Mouse (Mus musculus) stomach, embryonic 15.5 days (tissue): ENCODE measurements around the gene Igsf21. TPM values are rescaled to one million over a fixed set of nuclear protein-coding genes. Genes with fewer than 3 reads are reported as not detected.
A peak's percentile ranks its signal among the peaks of the same experiment; 100 is the strongest.

Experiments
- ATAC-seq: fragments of 200-750 bp; cut with Nextera tagmentation; 2 replicates; pipeline ENCODE4 v1.8.0; 2017; ENCODE audit warnings: low read depth, moderate number of reproducible peaks, moderate TSS enrichment; ENCODE audit not compliant: insufficient read depth, low FRiP score
- H3K27ac ChIP-seq: fragments of 300-500 bp; sonication (generic); 2 replicates; pipeline ENCODE4 v1.5.1; 2015; ENCODE audit warnings: mild to moderate bottlenecking, inconsistent platforms
- H3K27me3 ChIP-seq: fragments of 300-500 bp; sonication (generic); replicated peaks from 2 replicates; pipeline ENCODE4 v1.6.1; 2015; ENCODE audit warnings: inconsistent platforms
- H3K36me3 ChIP-seq: fragments of 300-500 bp; sonication (generic); 2 replicates; pipeline ENCODE4 v1.6.1; 2015; ENCODE audit warnings: inconsistent platforms
- H3K4me1 ChIP-seq: fragments of 300-500 bp; sonication (generic); 2 replicates; pipeline ENCODE4 v1.6.1; 2015; ENCODE audit warnings: inconsistent platforms
- H3K4me2 ChIP-seq: fragments of 300-500 bp; sonication (generic); 2 replicates; pipeline ENCODE4 v1.6.1; 2015; ENCODE audit warnings: mild to moderate bottlenecking, inconsistent platforms
- H3K4me3 ChIP-seq: fragments of 300-500 bp; sonication (generic); replicated peaks from 2 replicates; pipeline ENCODE4 v1.5.1; 2015; ENCODE audit warnings: inconsistent platforms
- H3K9ac ChIP-seq: fragments of 300-500 bp; sonication (generic); 2 replicates; pipeline ENCODE4 v1.6.1; 2015; ENCODE audit warnings: inconsistent platforms
- H3K9me3 ChIP-seq: fragments of 300-500 bp; sonication (generic); 2 replicates; pipeline ENCODE4 v1.6.1; 2016; ENCODE audit warnings: inconsistent platforms
- WGBS: fragments of 180-500 bp; shearing (Covaris S2); methylation state at CpG from one replicate; pipeline ENCODE4 v1.1.7; 2015; 5-methylcytosine and 5-hydroxymethylcytosine counted together
- polyA plus RNA-seq: library from polyadenylated mRNA; unstranded; fragments of >200 nt; fragmentation: Nextera tagmentation; extraction: Ambion mirVana; gene quantifications from 2 replicates; pipeline ENCODE4 v1.2.1, GENCODE M21; 2015

Gene Igsf21
- polyA plus RNA-seq, 1 experiment from 2014 or later = 1.8 TPM

DNA sequence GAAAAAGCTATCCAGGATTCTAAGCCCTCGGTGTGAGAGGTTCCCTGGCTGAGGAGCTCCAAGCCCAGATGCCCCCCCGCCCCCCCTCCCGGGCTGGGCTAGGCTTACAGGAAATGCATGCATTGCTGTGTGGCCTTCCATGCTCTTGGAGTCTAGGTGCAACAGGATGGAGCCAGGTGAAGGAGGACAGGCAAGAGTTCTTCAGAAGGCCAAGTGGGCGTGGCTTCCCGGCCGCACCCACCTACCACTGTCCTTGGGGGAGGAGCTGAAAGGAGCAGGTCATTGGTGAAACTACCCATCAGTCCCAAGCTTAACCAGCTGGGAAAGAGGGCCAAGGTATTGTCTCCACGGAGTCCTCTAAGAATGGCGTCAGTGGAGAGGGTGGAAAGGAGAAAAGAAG, 1.8 kb upstream of the Igsf21 start:
- WGBS = 6% methylated on average over 8 of the region's 8 CpGs
- H3K36me3 ChIP-seq = no peaks in the 10 kb centered on the region
- H3K4me1 ChIP-seq = peaks cover 6% of the 10 kb centered on the region
- H3K27me3 ChIP-seq = peaks cover 66% of the 10 kb centered on the region
- no peak overlapping the region for H3K9ac ChIP-seq
- ATAC-seq = no peak
- no peak overlapping the region for H3K27ac ChIP-seq
- H3K9me3 ChIP-seq = no peaks in the 10 kb centered on the region
- no peak overlapping the region for H3K4me2 ChIP-seq
- H3K4me3 ChIP-seq = no peak overlapping the region

DNA sequence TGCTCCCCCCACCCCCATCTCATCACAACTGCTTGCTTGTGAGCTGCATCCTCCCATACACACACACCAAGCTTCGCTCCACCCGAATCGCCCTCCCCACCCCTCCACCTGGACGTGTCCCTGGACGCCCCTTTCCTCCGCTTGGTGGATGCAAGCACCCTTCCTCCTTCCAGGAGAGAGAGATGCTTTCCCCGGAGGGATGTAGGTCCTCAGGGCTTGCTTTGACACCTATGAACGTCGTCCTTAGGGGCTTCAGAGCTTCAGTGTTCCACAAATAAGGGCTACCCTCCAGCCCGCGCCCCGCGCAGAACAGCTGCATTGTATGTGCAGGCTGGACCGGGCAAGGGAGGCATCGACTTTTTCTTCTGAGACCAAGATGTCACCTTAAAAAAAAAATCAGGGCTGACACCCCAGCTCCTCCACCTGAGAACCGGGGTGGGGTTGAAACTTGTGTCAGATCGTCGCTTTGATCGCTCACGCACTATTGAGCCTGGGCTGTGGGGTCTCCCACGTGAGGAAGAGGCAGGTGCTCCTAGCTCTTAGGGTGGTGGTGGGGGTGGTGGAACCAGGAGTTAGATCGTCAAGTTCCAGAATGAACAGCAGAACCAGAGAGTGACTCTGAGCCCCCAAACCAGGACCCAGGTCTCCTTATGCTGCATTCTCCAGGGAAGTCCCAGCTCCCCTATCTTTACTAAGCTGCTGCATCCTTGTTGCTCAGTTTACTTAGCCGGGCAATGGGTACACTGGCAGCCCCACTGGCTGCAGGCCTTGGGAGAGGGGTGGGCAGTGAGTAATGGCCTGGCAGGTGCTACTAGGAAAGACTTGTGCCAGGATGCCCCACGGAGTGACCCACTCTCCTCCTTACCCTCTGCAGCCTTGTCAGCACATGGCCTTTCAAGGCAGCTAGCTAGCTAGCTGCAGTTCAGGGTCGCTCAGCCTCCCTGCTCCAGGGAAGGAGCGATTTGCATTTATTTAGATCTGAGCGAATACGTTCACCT, 721 bp upstream of the Igsf21 start:
- no peaks in the 10 kb centered on the region for H3K36me3 ChIP-seq
- peaks cover 76% of the 10 kb centered on the region for H3K27me3 ChIP-seq
- no peak for ATAC-seq
- no peak overlapping the region for H3K9ac ChIP-seq
- H3K4me2 ChIP-seq = peak overlapping the region; percentile 51
- no peaks in the 10 kb centered on the region for H3K9me3 ChIP-seq
- H3K4me3 ChIP-seq = peak overlapping the region; percentile 27; the same call in 1 of the 2 replicates
- WGBS = 12% methylated on average over 28 of the region's 28 CpGs
- peaks cover 6% of the 10 kb centered on the region for H3K4me1 ChIP-seq
- H3K27ac ChIP-seq = no peak overlapping the region

DNA sequence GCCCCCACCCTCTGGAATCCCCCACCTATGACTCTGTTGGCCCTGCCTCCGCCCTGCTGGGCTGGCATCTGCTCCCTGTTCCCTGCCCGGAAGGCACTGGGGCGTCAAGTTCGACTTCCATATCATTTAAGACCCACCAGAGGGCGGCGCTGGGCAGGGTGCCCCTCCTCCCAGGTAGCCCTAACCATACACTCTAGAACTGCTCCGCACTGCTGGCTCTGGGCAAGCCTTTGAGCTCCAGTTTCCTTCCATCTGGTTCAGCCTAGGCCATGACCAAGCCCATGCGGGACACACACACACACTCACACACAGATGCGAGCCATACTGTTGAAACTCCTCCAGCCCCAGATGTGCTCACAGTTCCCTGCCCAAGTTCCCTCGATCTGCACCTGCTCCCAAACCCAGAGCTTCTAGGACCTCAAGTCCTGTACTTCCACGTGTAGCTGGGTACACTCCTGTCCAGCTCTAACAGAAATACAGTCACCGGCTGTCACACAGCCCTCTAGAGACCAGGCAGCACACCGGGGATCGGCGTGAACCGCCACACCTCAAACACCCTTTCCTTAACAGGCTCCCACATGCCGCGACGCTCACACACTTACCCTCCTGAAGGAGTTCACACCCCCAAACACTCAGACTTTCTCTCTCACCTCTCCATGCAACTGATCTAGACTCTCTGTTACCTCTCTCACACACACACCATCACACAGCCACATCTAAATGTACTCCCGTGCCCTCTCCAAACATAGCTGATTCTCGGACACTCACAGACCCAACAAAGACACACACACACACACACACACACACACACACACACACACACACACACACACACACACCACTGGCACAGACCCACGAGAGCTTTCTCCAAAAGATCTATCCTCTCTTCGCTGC, 1.1 kb downstream of the Igsf21 start:
- peaks cover 6% of the 10 kb centered on the region for H3K4me1 ChIP-seq
- H3K36me3 ChIP-seq = no peaks in the 10 kb centered on the region
- WGBS = 5% methylated on average over 22 of the region's 23 CpGs
- H3K9me3 ChIP-seq = no peaks in the 10 kb centered on the region
- no peak overlapping the region for H3K9ac ChIP-seq
- no peak for ATAC-seq
- no peak overlapping the region for H3K27ac ChIP-seq
- peaks cover 78% of the 10 kb centered on the region for H3K27me3 ChIP-seq
- H3K4me2 ChIP-seq = peak overlapping the region; percentile 51
- no peak overlapping the region for H3K4me3 ChIP-seq

DNA sequence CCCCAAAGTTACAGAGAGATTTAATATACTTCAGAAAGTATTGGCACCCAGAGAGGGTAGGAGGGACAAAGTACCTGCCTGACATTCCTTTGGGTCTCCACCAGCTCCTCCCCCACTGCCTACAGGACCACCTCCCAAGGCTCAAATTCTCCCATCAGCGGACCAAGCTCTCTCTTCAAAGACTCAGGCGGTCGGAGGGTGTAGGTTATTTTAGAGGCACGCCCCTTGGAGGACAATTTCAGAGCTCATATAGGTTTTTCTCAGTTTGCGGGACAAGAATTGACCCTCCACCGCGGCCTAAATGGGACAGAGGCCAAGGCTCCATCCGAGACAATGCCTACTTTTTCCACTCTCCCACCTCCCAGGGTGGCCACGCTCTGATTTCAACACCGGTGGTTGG, 1.7 kb downstream of the Igsf21 start:
- Histone ChIP-seq H3K4me1 (peaks cover 6% of the 10 kb centered on the region), H3K27ac (no peak overlapping the region), H3K9me3 (no peaks in the 10 kb centered on the region), H3K27me3 (peaks cover 75% of the 10 kb centered on the region), H3K36me3 (no peaks in the 10 kb centered on the region), H3K4me3 (no peak overlapping the region), H3K4me2 (no peak overlapping the region), H3K9ac (no peak overlapping the region)
- ATAC-seq = no peak
- 3% methylated on average over 10 of the region's 10 CpGs for WGBS

DNA sequence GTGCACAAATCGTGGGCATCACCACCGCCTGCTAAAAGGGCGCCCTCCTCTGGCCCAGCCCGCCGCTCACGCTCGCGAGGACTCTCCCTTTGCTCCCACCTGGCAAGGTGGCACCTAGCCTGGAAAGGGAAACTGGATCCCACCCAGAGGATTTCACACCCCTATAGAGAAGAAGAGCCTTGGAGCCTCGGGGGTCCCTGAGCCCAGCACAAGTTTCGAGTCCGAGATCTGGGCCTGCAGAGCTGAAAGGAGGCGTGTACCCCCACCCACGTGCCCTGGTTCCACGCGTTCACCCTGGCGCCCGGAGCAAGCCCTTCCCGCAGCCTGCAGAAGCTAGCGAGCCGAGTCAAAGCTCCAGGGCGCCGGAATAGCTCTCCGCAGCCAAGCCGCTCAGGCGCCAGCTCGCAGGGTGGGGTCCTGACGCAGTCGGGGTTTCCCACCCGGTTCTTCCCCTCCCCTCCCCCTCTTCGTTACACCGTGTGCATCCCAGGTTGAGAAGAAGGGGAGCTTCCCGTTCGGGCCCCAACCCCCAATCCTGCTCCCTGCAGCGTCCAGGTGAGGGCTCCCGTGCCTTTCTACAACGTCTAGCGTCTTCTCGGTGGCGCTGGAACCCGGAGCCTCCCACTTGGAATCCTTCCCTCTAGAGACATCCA, 2.3 kb downstream of the Igsf21 start:
- H3K4me1 ChIP-seq = peaks cover 6% of the 10 kb centered on the region
- peaks cover 70% of the 10 kb centered on the region for H3K27me3 ChIP-seq
- peak overlapping the region; percentile 10; the same call in 1 of the 2 replicates for H3K4me3 ChIP-seq
- no peak overlapping the region for H3K27ac ChIP-seq
- H3K9me3 ChIP-seq = no peaks in the 10 kb centered on the region
- H3K36me3 ChIP-seq = no peaks in the 10 kb centered on the region
- WGBS = 2% methylated on average over 38 of the region's 40 CpGs
- no peak for ATAC-seq
- no peak overlapping the region for H3K9ac ChIP-seq
- H3K4me2 ChIP-seq = peak overlapping the region; percentile 11; the same call in 1 of the 2 replicates

DNA sequence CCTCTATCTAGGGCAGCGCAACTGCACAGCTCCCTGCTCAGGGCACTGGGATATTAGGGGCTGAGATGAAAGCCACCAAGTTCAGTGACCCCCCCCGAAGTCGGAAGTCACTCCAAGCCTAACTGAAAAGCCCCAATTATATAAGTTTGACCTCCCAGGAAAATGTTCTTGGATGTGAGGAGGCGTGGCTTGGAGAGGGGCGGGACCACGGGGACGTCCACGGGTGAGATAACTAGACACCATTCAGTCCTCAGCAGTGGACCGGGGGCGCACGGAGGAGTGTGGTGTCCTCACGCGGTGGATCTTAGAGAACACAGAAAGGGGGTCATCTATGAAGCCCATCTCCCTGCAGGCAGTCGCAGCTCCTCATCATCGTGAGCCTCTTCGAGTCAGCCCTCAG, 3.4 kb downstream of the Igsf21 start:
- no peak overlapping the region for H3K4me3 ChIP-seq
- H3K4me2 ChIP-seq = no peak overlapping the region
- no peak overlapping the region for H3K9ac ChIP-seq
- H3K4me1 ChIP-seq = peaks cover 6% of the 10 kb centered on the region
- no peak overlapping the region for H3K27ac ChIP-seq
- H3K36me3 ChIP-seq = no peaks in the 10 kb centered on the region
- H3K27me3 ChIP-seq = peaks cover 61% of the 10 kb centered on the region
- WGBS = 20% methylated on average over 16 of the region's 16 CpGs
- no peak for ATAC-seq
- H3K9me3 ChIP-seq = no peaks in the 10 kb centered on the region

DNA sequence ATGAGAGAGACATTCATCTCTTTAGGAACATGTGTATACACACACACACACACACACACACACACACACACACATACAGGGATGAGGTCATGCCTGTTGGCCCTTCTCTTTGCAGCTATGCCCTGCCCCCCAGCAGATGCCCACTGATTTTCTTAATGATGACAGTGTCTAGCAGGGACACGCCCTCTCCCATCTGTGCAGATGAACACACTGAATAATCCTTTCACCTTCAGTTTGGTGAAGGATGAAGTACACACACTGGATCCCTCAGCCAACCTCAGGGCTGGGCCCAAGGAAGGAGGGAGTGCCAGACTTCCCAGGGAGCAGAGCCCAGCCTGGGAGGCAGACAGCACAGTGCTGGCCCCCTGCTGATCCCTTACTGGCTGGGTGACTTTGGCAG, 4.3 kb downstream of the Igsf21 start:
- no peaks in the 10 kb centered on the region for H3K9me3 ChIP-seq
- no peak overlapping the region for H3K4me3 ChIP-seq
- 57% methylated on average over 1 of the region's 1 CpGs for WGBS
- H3K9ac ChIP-seq = no peak overlapping the region
- no peaks in the 10 kb centered on the region for H3K36me3 ChIP-seq
- H3K27ac ChIP-seq = no peak overlapping the region
- H3K4me1 ChIP-seq = peaks cover 6% of the 10 kb centered on the region
- ATAC-seq = no peak
- peaks cover 51% of the 10 kb centered on the region for H3K27me3 ChIP-seq
- no peak overlapping the region for H3K4me2 ChIP-seq

DNA sequence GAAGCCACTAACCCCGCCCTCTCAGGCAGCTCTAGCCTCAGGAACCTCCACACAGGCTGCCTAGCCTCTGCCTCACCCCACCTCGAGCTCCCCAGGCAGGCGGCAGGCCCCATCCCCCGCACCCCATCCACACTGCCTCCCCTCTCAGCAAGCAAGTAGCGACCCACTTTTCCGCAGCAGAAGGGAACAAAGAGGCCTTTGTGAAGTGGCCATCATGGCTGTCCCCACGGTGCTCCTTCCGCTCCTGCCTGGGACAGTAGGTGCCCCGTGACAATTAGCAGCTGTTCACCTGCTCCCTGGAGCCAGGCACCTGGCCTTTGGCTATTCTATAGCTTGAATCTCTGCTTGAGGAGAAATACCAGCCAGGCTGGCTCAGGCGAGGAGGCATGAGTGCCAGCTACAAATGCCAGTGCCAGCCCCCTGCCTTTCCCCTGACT, 9.3 kb downstream of the Igsf21 start:
- Histone ChIP-seq H3K4me2 (no peak overlapping the region), H3K27ac (no peak overlapping the region), H3K4me1 (no peaks in the 10 kb centered on the region), H3K27me3 (peaks cover 2% of the 10 kb centered on the region), H3K36me3 (no peaks in the 10 kb centered on the region), H3K9ac (no peak overlapping the region), H3K4me3 (no peak overlapping the region), H3K9me3 (no peaks in the 10 kb centered on the region)
- 39% methylated on average over 10 of the region's 10 CpGs for WGBS
- ATAC-seq = no peak

DNA sequence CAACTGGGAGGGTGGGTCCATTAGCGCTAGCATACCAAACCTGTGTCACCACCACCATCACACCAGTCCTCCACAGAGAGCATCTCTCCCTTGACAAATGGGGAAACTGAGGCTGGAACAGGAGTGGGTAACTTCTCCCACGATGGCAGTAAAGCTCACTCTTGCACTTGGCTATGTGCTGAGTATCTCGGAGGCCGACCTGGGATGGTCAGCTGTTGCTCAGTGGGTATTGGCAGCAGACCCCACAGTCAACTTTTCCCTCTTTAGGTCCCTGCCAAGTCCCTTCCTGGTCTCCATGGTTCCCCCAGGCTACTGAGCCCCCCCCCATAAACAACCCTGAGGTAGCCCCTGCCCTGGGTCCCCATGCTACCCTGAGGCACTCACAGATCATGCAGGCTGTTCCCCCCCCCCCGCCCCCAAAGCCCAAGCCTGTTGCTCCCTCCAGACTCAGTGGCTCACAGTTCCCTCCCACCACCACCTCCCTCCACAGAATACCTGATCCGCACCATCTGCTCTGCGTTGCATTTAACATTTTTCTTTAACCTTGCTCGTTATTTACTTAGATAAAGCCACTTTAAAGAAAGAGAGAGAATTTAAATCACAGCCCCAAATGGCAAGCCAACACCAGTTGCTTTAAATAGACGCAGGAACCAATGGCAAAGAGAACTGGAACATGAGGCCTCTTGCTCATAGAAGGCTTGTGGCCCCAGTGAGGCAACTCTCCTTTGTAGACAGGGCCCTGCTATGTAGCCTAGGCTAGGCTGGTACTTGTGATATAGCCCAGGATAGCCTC, 11.0 kb downstream of the Igsf21 start:
- Histone ChIP-seq H3K9me3 (no peaks in the 10 kb centered on the region), H3K36me3 (no peaks in the 10 kb centered on the region), H3K9ac (no peak overlapping the region), H3K4me1 (no peaks in the 10 kb centered on the region), H3K4me3 (no peak overlapping the region), H3K27ac (no peak overlapping the region), H3K4me2 (no peak overlapping the region), H3K27me3 (no peaks in the 10 kb centered on the region)
- 49% methylated on average over 8 of the region's 9 CpGs for WGBS
- ATAC-seq = no peak

DNA sequence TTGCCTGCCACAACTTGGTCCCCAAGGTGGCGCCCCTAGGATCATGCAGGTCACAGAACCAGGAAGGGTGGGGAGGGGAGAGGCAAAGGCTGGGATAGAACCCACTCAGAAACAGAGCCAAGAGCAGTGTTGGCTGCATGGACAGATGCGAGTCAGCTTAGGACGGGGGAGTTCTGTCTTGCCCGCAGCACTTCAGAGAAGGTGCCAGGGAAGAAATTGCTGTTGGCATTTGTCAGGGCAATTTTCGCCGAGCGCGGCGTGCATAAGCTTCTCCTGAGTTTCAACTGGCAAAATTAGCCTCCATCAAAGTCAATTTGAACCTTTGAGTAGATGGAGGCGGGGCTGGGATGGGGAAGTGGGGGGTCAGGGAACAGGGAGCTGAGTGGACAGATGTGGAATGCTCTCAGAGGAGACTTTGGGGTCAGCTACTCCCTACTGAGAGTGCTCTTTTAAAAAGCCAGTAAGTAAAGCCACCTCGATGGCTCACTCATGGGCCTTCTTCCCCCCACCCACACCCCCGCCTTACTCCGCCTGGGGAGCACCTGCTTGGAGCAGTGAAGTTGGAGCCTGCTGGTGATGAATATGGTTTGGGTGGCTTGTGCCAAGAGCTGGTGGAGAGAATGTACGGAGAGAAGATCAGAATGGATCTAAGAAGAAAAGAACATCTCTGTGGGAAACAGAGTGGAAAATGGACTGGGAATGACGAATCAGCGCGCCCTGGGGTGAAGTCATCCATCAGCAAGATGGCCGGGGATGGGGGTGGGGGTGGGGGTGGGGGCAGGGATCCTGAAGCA, 12.0 kb downstream of the Igsf21 start:
- WGBS = 75% methylated on average over 18 of the region's 18 CpGs
- no peak overlapping the region for H3K4me2 ChIP-seq
- H3K9ac ChIP-seq = no peak overlapping the region
- no peak overlapping the region for H3K4me3 ChIP-seq
- peaks cover under 1% of the 10 kb centered on the region; the same call in 1 of the 2 replicates for H3K4me1 ChIP-seq
- H3K27me3 ChIP-seq = no peaks in the 10 kb centered on the region
- no peak for ATAC-seq
- H3K27ac ChIP-seq = no peak overlapping the region
- H3K9me3 ChIP-seq = no peaks in the 10 kb centered on the region
- H3K36me3 ChIP-seq = no peaks in the 10 kb centered on the region
